Mouse (Mus musculus) embryonic fibroblast, embryonic 13.5 days (primary cell): Measurements from ENCODE around the gene Lmod3. TPM values are rescaled to one million over a fixed set of nuclear protein-coding genes. Genes with fewer than 3 reads are reported as not detected.

Experiments used
- H3K27ac ChIP-seq: 2 replicates; pipeline ENCODE4 v1.5.1; 2012; ENCODE audit warnings: low read length, control low read depth, inconsistent platforms; ENCODE audit not compliant: insufficient read depth
- H3K4me1 ChIP-seq: 2 replicates; pipeline ENCODE4 v1.6.1; 2011; ENCODE audit warnings: low read length; ENCODE audit not compliant: control insufficient read depth, insufficient read depth
- H3K4me3 ChIP-seq: 2 replicates; pipeline ENCODE4 v1.5.1; 2011; ENCODE audit warnings: mild to moderate bottlenecking, control low read depth, low read length; ENCODE audit not compliant: insufficient read depth
- CTCF ChIP-seq: IDR thresholded peaks from 2 replicates; pipeline ENCODE4 v1.5.1; 2011; ENCODE audit warnings: mild to moderate bottlenecking, control low read depth, low read length, moderate library complexity, borderline replicate concordance; ENCODE audit not compliant: insufficient read depth
- POLR2A ChIP-seq: IDR thresholded peaks from 2 replicates; pipeline ENCODE4 v1.6.1; 2011; ENCODE audit warnings: low read depth, mild to moderate bottlenecking, control low read depth, low read length, moderate library complexity
- polyA plus RNA-seq: library from polyadenylated mRNA; stranded (reverse); fragments of >200 nt; gene quantifications from 2 replicates; pipeline ENCODE4 v1.2.4, GENCODE M21; 2011; ENCODE audit warnings: low read depth; ENCODE audit not compliant: missing spikeins, insufficient read length

The Lmod3 gene
- not detected in 2 replicates for polyA plus RNA-seq

DNA sequence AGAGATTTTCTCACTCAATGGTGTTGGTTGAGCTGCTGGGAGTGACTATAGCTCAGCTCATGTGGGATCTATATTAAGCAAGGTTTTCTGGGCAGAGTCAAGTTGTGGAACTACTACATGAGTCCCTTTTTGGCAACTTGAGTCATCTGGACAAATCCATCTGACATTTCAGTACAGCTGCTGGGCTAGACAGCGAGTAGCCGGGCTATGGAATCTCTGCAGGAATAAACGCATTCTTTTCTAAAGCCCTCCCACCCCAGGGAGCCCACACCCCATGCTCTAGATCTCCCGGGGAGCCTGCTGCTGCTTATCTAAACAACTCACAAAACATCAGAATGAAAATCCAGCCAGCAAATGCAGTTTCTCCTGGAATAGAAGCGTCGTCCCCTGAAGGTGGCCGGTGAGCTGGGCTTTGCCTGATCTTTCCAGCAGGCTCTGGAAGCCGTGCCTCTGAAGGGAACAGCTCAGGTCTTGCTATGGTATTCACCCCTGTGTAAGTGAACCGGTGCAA is at the start of gene Lmod3:
TSS of gene Lmod3 (minus strand) at position 49 of the 511 bp plus-strand sequence.
- Histone ChIP-seq H3K4me1 (no peaks in the 10 kb centered on the region), H3K4me3 (no peak within 1 kb of the TSS), H3K27ac (no peak within 1 kb of the TSS)
- TF ChIP-seq CTCF: no peak
- TF ChIP-seq POLR2A: no peak

DNA sequence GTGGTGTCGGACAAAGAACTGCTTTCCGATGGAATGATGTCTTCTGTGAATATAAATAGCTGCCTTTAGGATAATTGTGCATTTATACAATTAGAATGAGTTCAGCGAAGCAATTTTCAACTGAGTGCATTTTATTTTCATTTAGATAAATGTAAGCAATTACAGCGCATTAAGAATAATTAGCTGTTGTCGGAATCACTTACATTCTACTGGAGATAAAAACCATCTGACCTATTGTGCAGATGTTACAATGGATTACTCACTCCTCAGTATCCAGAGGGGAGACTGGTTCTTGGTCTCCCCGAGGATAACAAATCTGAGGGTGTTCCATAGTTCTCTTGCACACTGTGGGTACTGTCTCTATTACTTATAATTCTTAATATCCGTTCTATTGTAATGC is 49.7 kb upstream of the Lmod3 start:
- no peak for TF ChIP-seq CTCF
- no peak for TF ChIP-seq POLR2A
- peaks cover 4% of the 10 kb centered on the region; the same call in 1 of the 2 replicates for H3K4me1 ChIP-seq
- no peak overlapping the region for H3K27ac ChIP-seq
- H3K4me3 ChIP-seq: no peak overlapping the region

- no peak overlapping the region for H3K4me3 ChIP-seq
- no peak for TF ChIP-seq POLR2A
- H3K27ac ChIP-seq: no peak overlapping the region
- peaks cover 3% of the 10 kb centered on the region; the same call in 1 of the 2 replicates for H3K4me1 ChIP-seq
Observed at GRCm38 (mm10) chr6:97300659-97301058, 48.1 kb upstream of the Lmod3 start.

DNA sequence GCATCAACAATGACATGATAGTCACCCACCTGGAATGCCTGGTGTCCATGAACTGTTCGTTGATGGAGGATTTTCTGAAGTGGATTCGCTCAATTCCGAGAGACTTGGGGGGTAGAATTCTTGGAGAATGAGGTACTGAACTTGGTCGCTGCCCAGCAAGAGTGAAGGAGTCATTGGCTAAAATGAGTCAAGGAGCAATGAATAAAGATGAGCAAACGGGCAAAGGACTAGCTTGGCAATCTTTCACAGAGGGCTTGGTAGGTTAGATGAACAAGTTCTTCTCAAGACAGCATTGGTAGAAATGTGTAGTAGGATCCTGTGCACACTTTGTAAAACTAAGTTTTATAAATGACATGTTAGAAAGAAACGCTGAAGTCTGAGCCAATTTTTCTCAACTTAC is 47.6 kb upstream of the Lmod3 start:
- Histone ChIP-seq H3K4me3 (no peak overlapping the region), H3K27ac (no peak overlapping the region), H3K4me1 (0 out of 2 replicates have a peak, but pooled peaks cover 2% of the 10 kb centered on the region)
- TF ChIP-seq CTCF (no peak), POLR2A (no peak)

DNA sequence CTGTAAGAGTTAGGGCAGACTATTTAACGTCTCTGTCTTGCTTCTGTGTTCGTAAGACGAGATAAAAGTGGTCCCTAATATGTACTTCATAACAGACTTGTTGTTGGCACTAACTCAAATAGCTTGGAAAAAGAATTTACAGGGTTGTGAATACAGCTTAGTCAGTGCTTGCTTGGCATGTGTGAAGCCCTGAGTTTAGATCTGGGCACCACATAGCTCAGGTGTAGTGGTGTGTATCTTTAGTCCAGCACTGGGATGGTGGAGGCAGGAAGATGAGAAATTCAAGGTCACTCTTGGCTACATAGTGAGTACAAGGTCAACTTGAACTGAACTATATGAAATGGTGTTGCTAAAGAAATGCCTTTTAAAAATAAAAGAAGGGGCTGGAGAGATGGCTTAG is 44.6 kb upstream of the Lmod3 start:
- Histone ChIP-seq H3K27ac (no peak overlapping the region), H3K4me3 (no peak overlapping the region), H3K4me1 (no peaks in the 10 kb centered on the region)
- TF ChIP-seq POLR2A (no peak), CTCF (no peak)

GRCm38 (mm10) chr6:97295866-97296527 is 43.4 kb upstream of the Lmod3 start:
- H3K4me1 ChIP-seq: no peaks in the 10 kb centered on the region
- no peak overlapping the region for H3K4me3 ChIP-seq
- TF ChIP-seq CTCF (no peak), POLR2A (no peak)
- no peak overlapping the region for H3K27ac ChIP-seq

GRCm38 (mm10) chr6:97295416-97295815 is 42.9 kb upstream of the Lmod3 start:
- Histone ChIP-seq H3K4me3 (no peak overlapping the region), H3K27ac (no peak overlapping the region), H3K4me1 (no peaks in the 10 kb centered on the region)
- TF ChIP-seq CTCF: no peak
- no peak for TF ChIP-seq POLR2A

DNA sequence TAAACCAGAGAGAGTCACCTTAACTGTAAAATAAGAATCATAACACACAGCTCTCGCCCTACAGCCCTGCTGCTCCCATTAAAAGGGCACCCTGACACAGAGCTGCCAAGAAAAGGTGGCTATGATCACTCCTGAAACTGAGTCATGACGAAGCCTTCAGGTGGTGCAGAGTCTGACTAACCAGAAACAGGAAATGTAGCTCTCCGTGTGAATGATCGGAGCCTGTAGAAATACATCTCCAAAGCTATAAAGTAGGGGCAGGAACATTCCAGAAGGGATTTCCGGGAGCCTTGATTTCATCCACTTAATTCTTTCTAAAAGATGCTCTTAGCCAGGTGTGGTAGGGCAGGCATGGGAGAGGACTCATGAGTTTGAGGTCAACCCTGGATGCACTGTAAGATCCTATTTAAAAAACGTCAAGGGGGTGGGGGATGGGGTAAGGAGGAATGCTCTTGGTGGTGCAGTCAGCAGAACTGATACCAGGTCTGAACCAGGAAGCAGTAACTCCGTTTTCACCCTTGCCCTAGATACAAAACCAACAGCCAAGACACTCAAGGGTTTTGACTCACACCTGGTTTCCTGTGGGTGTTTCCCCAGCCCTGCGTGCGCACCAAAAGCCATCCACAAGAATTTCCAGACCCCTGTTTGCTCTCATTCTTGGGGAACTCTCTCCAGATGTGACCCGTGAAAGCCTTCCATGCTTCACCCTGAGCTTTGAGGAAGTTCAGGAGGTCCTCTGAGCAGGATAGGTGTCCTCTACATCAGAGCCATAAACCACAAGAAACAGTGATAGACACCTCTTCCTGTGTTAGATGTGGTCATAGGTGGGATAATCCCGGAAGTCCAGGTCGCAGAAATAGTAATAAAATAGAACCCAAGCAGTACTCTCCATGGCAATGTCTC is 41.4 kb upstream of the Lmod3 start:
- H3K27ac ChIP-seq: no peak overlapping the region
- no peaks in the 10 kb centered on the region for H3K4me1 ChIP-seq
- H3K4me3 ChIP-seq: no peak overlapping the region
- TF ChIP-seq CTCF (no peak), POLR2A (no peak)

GRCm38 (mm10) chr6:97292894-97293293 is 40.3 kb upstream of the Lmod3 start:
- no peaks in the 10 kb centered on the region for H3K4me1 ChIP-seq
- H3K27ac ChIP-seq: no peak overlapping the region
- no peak for TF ChIP-seq CTCF
- TF ChIP-seq POLR2A: no peak
- H3K4me3 ChIP-seq: no peak overlapping the region

GRCm38 (mm10) chr6:97292096-97292495 is 39.5 kb upstream of the Lmod3 start:
- TF ChIP-seq POLR2A (no peak), CTCF (no peak)
- Histone ChIP-seq H3K27ac (no peak overlapping the region), H3K4me1 (no peaks in the 10 kb centered on the region), H3K4me3 (no peak overlapping the region)
